Mouse (Mus musculus): ENCODE measurements around the gene Cyp21a1. TPM values are rescaled to one million over a fixed set of nuclear protein-coding genes. Genes with fewer than 3 reads are reported as not detected.
"Not testable (repeated sequence)": the region's sequence is repeated elsewhere in the genome, so short reads cannot be mapped to it uniquely, and the experiment has no call there.

The Cyp21a1 gene
- polyA plus RNA-seq, 1 experiment, result not detected

GRCm38 (mm10) chr17:34808599-34809205 is 4.3 kb upstream of the Cyp21a1 start:
- Histone ChIP-seq H3K36me3 (ENCODE audit: control insufficient read depth) (no peaks in the 10 kb centered on the region), H3K27me3 (ENCODE audit: control insufficient read depth) (no peaks in the 10 kb centered on the region), H3K9me3 (ENCODE audit: control insufficient read depth, low read length) (peaks cover 11% of the 10 kb centered on the region), H3K4me1 (ENCODE audit: control insufficient read depth) (no peaks in the 10 kb centered on the region), H3K4me3 (replicated peaks) (no peak overlapping the region)
- TF ChIP-seq GATA1 (IDR thresholded peaks at IDR 0.05; ENCODE audit: low read length) (no peak), TAL1 (IDR thresholded peaks at IDR 0.05; ENCODE audit: low read length) (no peak)

DNA sequence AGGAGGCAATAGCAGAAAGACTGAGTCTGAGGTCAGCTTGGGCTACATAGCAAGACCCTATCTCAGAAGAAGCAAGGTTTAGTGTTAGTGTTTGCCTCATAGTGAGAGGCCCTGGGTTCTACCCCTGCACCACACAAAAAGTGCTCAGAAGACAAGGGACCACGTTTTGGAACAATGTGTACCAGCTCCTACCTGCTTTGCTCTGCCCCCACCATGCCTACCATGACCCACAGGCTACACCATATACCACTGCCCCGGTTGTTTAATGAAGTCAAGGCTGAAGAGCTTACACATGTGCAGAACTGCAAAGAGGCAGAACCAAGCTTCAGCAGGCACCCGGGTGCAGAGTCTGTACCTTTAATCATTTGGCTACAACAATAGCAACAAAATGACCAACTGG is 2.8 kb upstream of the Cyp21a1 start:
- no peak overlapping the region for H3K4me3 ChIP-seq (replicated peaks)
- H3K9me3 ChIP-seq (ENCODE audit: control insufficient read depth, low read length), result peaks cover 12% of the 10 kb centered on the region
- no peaks in the 10 kb centered on the region for H3K36me3 ChIP-seq (ENCODE audit: control insufficient read depth)
- H3K4me1 ChIP-seq (ENCODE audit: control insufficient read depth), result no peaks in the 10 kb centered on the region
- TF ChIP-seq TAL1 (IDR thresholded peaks at IDR 0.05; ENCODE audit: low read length) (no peak), GATA1 (IDR thresholded peaks at IDR 0.05; ENCODE audit: low read length) (no peak)
- H3K27me3 ChIP-seq (ENCODE audit: control insufficient read depth), result no peaks in the 10 kb centered on the region

DNA sequence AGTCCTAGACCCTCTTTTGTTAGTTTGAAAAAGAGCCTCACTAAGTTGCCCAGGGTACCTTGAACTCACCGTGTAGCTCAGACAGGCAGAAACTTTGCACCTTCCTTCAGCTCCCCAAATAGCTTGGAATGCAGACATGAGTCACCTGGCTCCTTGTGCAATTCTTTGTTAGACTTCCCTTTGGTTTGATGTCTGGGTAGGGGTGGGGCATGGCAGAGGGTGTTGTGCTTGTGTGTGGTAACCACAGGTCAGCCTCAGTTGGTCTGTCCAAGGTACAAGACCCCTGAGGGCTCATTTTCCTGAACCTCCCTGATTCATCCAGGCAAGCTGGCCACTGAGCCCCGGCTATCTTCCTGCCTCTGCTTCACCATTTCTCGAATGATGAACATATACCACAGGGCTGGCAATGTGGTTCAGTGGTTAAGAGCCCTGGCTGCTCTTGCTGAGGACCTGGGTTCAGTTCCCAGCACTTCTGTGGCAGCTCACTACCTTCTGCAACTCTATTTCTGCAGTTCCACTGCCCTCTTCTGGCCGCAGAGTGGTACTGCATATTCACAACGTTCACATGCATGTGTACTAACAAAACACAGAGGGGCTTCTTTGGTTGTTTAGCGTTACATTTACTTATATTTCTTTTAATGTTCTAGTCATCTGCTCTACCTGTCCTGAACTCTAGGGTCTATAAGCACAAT is 656 bp upstream of the Cyp21a1 start:
- TF ChIP-seq GATA1 (IDR thresholded peaks at IDR 0.05; ENCODE audit: low read length) (no peak), TAL1 (IDR thresholded peaks at IDR 0.05; ENCODE audit: low read length) (no peak)
- no peak overlapping the region for H3K4me3 ChIP-seq (replicated peaks)
- no peaks in the 10 kb centered on the region for H3K36me3 ChIP-seq (ENCODE audit: control insufficient read depth)
- peaks cover 17% of the 10 kb centered on the region for H3K9me3 ChIP-seq (ENCODE audit: control insufficient read depth, low read length)
- no peaks in the 10 kb centered on the region for H3K4me1 ChIP-seq (ENCODE audit: control insufficient read depth)
- H3K27me3 ChIP-seq (ENCODE audit: control insufficient read depth), result no peaks in the 10 kb centered on the region

- not testable (repeated sequence) for H3K4me1 ChIP-seq (ENCODE audit: control insufficient read depth); H3K36me3 ChIP-seq (ENCODE audit: control insufficient read depth); H3K4me3 ChIP-seq (replicated peaks); H3K27me3 ChIP-seq (ENCODE audit: control insufficient read depth)
- H3K9me3 ChIP-seq (ENCODE audit: control insufficient read depth, low read length), result peaks cover 17% of the 10 kb centered on the region
These were observed 994 bp downstream of the Cyp21a1 start for GRCm38 (mm10) chr17:34803367-34803766.

DNA sequence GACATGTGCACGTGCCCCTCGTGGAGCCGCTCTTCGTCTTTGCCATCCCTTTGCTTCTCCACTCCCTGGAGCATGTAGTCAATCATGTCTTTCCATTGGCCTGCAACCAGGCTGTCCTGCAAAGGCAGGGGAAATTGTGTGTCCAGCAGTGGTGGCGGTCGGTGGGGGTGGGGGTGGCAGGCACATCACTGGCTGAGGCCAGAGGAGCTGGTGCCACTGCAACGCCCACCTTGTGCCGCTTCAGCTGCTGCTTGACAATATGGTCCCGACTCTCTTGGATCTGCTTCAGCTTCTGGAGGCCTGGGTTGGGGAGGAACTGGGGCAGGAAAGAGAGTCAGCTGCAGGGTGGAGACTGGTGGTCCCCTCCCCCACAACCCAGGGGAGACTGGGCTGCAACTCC is 1.6 kb downstream of the Cyp21a1 start:
- H3K4me1 ChIP-seq (ENCODE audit: control insufficient read depth); H3K4me3 ChIP-seq (replicated peaks); H3K36me3 ChIP-seq (ENCODE audit: control insufficient read depth); H3K27me3 ChIP-seq (ENCODE audit: control insufficient read depth): not testable (repeated sequence)
- H3K9me3 ChIP-seq (ENCODE audit: control insufficient read depth, low read length), result peaks cover 17% of the 10 kb centered on the region

DNA sequence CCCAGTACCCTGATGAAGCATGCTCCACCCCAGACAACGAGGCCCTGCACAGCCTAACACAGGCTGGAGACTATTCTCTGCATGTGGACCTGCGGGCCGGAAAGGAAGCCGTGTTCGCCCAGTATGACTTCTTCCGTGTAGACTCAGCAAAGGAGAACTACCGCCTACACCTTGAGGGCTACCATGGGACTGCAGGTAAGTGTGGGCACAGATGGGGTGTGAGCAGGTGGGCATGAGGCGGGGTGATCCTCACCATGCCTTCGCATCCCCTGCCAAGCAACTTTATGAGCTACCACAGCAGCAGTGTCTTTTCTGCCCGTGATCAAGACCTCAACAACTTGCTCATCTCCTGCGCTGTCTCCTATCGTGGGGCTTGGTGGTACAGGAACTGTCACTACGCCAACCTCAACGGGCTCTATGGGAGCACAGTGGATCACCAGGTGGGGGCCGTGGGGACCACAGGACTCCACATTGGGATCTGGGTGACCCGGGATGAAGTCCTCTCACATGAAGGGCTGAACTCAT is 3.5 kb downstream of the Cyp21a1 start:
- H3K9me3 ChIP-seq (ENCODE audit: control insufficient read depth, low read length), result peaks cover 17% of the 10 kb centered on the region
- not testable (repeated sequence) for H3K27me3 ChIP-seq (ENCODE audit: control insufficient read depth); H3K4me3 ChIP-seq (replicated peaks); H3K36me3 ChIP-seq (ENCODE audit: control insufficient read depth); H3K4me1 ChIP-seq (ENCODE audit: control insufficient read depth)

DNA sequence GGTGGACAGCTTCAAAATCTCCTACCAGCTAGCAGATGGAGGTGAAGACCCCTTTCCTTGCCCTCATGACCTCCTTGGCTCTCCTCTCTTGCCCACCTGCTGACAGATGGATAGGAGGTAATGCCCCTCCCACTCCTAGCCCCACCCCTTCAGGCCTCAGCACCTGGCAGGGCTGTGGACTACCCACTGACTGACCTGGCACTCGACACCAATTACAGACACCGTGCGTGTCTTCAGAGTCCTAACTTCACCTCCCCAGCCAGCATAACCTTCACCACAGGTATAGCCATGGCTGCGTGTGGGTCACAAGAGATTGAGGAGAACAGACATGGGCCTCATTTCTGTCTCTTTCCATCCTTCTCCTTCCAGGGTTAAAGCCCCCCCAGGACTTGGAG is 4.8 kb downstream of the Cyp21a1 start:
- no peaks in the 10 kb centered on the region for H3K36me3 ChIP-seq (ENCODE audit: control insufficient read depth)
- TF ChIP-seq GATA1 (IDR thresholded peaks at IDR 0.05; ENCODE audit: low read length) (no peak), TAL1 (IDR thresholded peaks at IDR 0.05; ENCODE audit: low read length) (no peak)
- no peaks in the 10 kb centered on the region for H3K4me1 ChIP-seq (ENCODE audit: control insufficient read depth)
- H3K27me3 ChIP-seq (ENCODE audit: control insufficient read depth), result no peaks in the 10 kb centered on the region
- peaks cover 9% of the 10 kb centered on the region for H3K9me3 ChIP-seq (ENCODE audit: control insufficient read depth, low read length)
- H3K4me3 ChIP-seq (replicated peaks), result no peak overlapping the region

DNA sequence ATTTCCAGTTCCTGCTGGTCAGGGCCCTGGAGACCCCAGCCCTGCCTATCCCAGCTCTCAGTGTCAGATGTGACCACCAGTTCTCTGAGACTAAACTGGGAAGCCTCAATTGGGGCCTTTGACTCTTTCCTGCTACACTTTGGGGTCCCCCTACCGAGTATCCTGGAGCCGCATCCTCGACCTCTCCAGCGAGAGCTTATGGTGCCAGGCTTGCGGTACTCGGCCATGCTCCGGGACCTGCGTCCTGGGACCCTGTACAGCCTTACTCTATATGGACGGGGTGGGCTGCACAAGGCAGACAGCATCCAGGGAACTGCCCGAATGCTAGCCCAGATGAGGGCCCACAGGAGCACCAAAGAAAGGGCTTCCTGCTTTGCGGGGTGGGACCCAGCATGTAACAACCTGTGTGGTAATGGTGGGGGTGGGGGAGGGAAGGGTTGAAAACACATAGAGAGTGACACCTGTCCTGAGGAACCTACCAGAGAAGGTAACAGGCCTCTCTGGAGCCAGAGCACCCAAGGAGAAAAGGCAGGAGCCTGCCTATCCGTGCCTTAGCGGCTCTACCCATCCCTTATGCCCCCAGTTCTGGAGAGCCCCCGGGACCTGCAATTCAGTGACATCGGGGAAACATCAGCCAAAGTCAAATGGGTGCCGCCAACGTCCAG is 5.4 kb downstream of the Cyp21a1 start:
- Histone ChIP-seq H3K4me1 (ENCODE audit: control insufficient read depth) (no peaks in the 10 kb centered on the region), H3K4me3 (replicated peaks) (no peak overlapping the region), H3K9me3 (ENCODE audit: control insufficient read depth, low read length) (peaks cover 7% of the 10 kb centered on the region), H3K36me3 (ENCODE audit: control insufficient read depth) (no peaks in the 10 kb centered on the region), H3K27me3 (ENCODE audit: control insufficient read depth) (no peaks in the 10 kb centered on the region)
- TF ChIP-seq TAL1 (IDR thresholded peaks at IDR 0.05; ENCODE audit: low read length), result no peak
- TF ChIP-seq GATA1 (IDR thresholded peaks at IDR 0.05; ENCODE audit: low read length), result no peak

GRCm38 (mm10) chr17:34798071-34798470 is 6.3 kb downstream of the Cyp21a1 start:
- H3K4me1 ChIP-seq (ENCODE audit: control insufficient read depth); H3K36me3 ChIP-seq (ENCODE audit: control insufficient read depth); H3K27me3 ChIP-seq (ENCODE audit: control insufficient read depth); H3K4me3 ChIP-seq (replicated peaks): not testable (repeated sequence)
- H3K9me3 ChIP-seq (ENCODE audit: control insufficient read depth, low read length), result peaks cover 11% of the 10 kb centered on the region

- H3K9me3 ChIP-seq (ENCODE audit: control insufficient read depth, low read length), result peaks cover 11% of the 10 kb centered on the region
- not testable (repeated sequence) for H3K4me3 ChIP-seq (replicated peaks); H3K27me3 ChIP-seq (ENCODE audit: control insufficient read depth); H3K4me1 ChIP-seq (ENCODE audit: control insufficient read depth); H3K36me3 ChIP-seq (ENCODE audit: control insufficient read depth)
These were observed 7.0 kb downstream of the Cyp21a1 start for GRCm38 (mm10) chr17:34797211-34797995.

All from erythroblast, embryonic 14.5 days (primary cell).